Mouse (Mus musculus): ENCODE measurements around the gene Pan3. TPM values are rescaled to one million over a fixed set of nuclear protein-coding genes. Genes with fewer than 3 reads are reported as not detected.

Pan3 gene
- polyA plus RNA-seq, 1 experiment from 2014 or later = 29.9 TPM

GRCm38 (mm10) chr5:147392667-147393213 is 37.2 kb upstream of the Pan3 start:
- Histone ChIP-seq H3K4me1 (ENCODE audit: insufficient read depth) (peaks cover 12% of the 10 kb centered on the region), H3K27me3 (ENCODE audit: insufficient read depth, low read length) (0 out of 2 replicates have a peak, but pooled peaks cover 2% of the 10 kb centered on the region), H3K4me2 (ENCODE audit: low read depth, low read length) (no peak overlapping the region), H3K4me3 (ENCODE audit: low read depth, low read length) (no peak overlapping the region), H3K27ac (ENCODE audit: low read depth) (no peak overlapping the region; the same call in 1 of the 2 replicates), H3K9me3 (ENCODE audit: low read length) (0 out of 2 replicates have a peak, but pooled peaks cover 2% of the 10 kb centered on the region), H3K9ac (replicated peaks) (no peak overlapping the region), H3K36me3 (replicated peaks; ENCODE audit: insufficient read depth, low read length) (no peaks in the 10 kb centered on the region)
- whole genome bisulfite sequencing (ENCODE audit: insufficient replicate concordance) = 35% methylated on average over 12 of the region's 12 CpGs
- DNase-seq (no peak), ATAC-seq (no peak)
- TF ChIP-seq CTCF (IDR thresholded peaks at IDR 0.05; ENCODE audit: low read depth) (no peak), EP300 (IDR thresholded peaks at IDR 0.05; ENCODE audit: low read depth) (0 out of 2 replicates have a peak, but pooled peaks have one; percentile 8)

DNA sequence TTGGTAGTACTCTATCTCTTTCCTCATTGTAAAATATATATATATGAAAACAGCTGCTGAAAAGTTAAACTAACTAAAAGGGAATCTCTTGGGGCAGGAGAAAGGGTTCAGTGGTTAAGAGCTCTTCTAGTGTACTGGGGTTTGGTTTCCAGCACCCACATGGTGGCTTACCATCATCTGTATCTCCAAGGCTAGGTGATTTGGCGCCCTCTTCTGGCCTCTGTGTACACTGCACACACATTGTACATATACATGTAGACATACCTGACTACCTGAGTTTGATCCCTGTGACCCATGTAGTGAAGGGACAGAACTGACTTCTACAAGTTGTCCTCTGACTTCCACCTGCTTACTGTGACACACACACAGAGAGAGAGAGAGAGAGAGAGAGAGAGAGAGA is 34.9 kb upstream of the Pan3 start:
- Histone ChIP-seq H3K27ac (ENCODE audit: low read depth) (no peak overlapping the region), H3K36me3 (replicated peaks; ENCODE audit: insufficient read depth, low read length) (no peaks in the 10 kb centered on the region), H3K9me3 (ENCODE audit: low read length) (0 out of 2 replicates have a peak, but pooled peaks cover 2% of the 10 kb centered on the region), H3K4me3 (ENCODE audit: low read depth, low read length) (no peak overlapping the region), H3K27me3 (ENCODE audit: insufficient read depth, low read length) (peaks cover 24% of the 10 kb centered on the region), H3K9ac (replicated peaks) (no peak overlapping the region), H3K4me1 (ENCODE audit: insufficient read depth) (no peaks in the 10 kb centered on the region), H3K4me2 (ENCODE audit: low read depth, low read length) (no peak overlapping the region)
- no peak for ATAC-seq
- TF ChIP-seq EP300 (IDR thresholded peaks at IDR 0.05; ENCODE audit: low read depth) = no peak
- peak; percentile 37 for TF ChIP-seq CTCF (IDR thresholded peaks at IDR 0.05; ENCODE audit: low read depth)
- no peak for DNase-seq
- 25% methylated on average over 1 of the region's 1 CpGs for WGBS (ENCODE audit: insufficient replicate concordance)

- ATAC-seq = peak; percentile 70
- peak; percentile 59 for DNase-seq
- no peak for TF ChIP-seq CTCF (IDR thresholded peaks at IDR 0.05; ENCODE audit: low read depth)
- no peak for TF ChIP-seq EP300 (IDR thresholded peaks at IDR 0.05; ENCODE audit: low read depth)
- Histone ChIP-seq H3K4me3 (ENCODE audit: low read depth, low read length) (peak within 1 kb of the TSS; percentile 6), H3K36me3 (replicated peaks; ENCODE audit: insufficient read depth, low read length) (no peaks in the 10 kb centered on the region), H3K27me3 (ENCODE audit: insufficient read depth, low read length) (peaks cover 35% of the 10 kb centered on the region), H3K9me3 (ENCODE audit: low read length) (no peaks in the 10 kb centered on the region), H3K4me1 (ENCODE audit: insufficient read depth) (0 out of 2 replicates have a peak, but pooled peaks cover 3% of the 10 kb centered on the region), H3K27ac (ENCODE audit: low read depth) (no peak within 1 kb of the TSS), H3K4me2 (ENCODE audit: low read depth, low read length) (peak within 1 kb of the TSS; percentile 66), H3K9ac (replicated peaks) (no peak within 1 kb of the TSS)
- WGBS (ENCODE audit: insufficient replicate concordance) = 2% methylated on average over 45 of the region's 56 CpGs
Measured at GRCm38 (mm10) chr5:147399843-147400504, 30.0 kb upstream of the Pan3 start, which contains the start of gene Flt3. Gene Flt3, minus strand, starts transcription at chr5:147400489.

DNA sequence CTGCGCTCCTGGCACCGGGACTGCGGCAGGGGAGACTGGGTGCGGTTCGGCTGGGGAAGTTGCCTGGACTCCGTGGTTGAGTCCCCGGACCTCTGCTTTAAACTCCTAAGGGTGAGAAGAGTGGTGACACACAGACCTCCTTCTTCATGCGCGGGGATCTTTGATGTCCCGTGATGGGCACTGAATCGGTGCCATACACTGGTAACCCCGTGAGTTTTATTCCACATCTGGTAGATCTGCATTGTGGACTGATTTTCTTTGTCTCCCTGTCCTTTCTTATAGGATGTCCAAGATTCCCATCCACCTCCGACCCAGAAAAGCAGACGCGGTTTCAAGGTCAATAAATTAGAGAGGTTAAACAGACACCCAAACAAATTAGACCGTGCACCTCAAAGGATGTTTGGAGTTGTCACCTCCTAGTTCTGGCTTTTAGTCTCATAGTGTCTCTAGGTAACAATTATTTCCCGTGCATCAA is 29.4 kb upstream of the Pan3 start:
- no peak overlapping the region for H3K9ac ChIP-seq (replicated peaks)
- DNase-seq (no peak), ATAC-seq (no peak)
- TF ChIP-seq CTCF (IDR thresholded peaks at IDR 0.05; ENCODE audit: low read depth) (no peak), EP300 (IDR thresholded peaks at IDR 0.05; ENCODE audit: low read depth) (no peak)
- H3K4me2 ChIP-seq (ENCODE audit: low read depth, low read length) = peak overlapping the region; percentile 66
- no peaks in the 10 kb centered on the region for H3K9me3 ChIP-seq (ENCODE audit: low read length)
- H3K4me1 ChIP-seq (ENCODE audit: insufficient read depth) = 0 out of 2 replicates have a peak, but pooled peaks cover 3% of the 10 kb centered on the region
- WGBS (ENCODE audit: insufficient replicate concordance) = 3% methylated on average over 17 of the region's 17 CpGs
- H3K27me3 ChIP-seq (ENCODE audit: insufficient read depth, low read length) = peaks cover 35% of the 10 kb centered on the region
- H3K4me3 ChIP-seq (ENCODE audit: low read depth, low read length) = peak overlapping the region; percentile 6
- H3K27ac ChIP-seq (ENCODE audit: low read depth) = no peak overlapping the region
- no peaks in the 10 kb centered on the region for H3K36me3 ChIP-seq (replicated peaks; ENCODE audit: insufficient read depth, low read length)

DNA sequence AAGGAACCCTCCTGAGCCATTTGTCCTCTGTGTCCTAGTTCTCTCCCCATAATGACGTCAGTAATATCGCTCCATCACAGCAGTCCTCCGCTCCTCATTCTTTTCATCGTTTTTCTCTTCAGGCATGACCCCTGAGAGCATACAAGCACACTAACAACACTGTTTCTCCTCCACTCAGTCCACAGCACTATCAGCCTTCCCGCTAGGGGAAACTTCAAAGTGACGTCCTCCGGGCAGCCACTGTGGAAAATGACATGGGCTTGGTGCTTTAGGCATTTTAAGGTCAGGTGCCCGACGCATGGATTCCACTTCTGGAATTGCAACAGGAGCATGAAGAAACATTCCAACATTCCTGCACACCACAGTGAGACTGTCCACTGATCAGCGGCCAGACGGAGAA is 28.9 kb upstream of the Pan3 start:
- Histone ChIP-seq H3K4me3 (ENCODE audit: low read depth, low read length) (0 out of 2 replicates have a peak overlapping the region, but pooled peaks have one; percentile 6), H3K9me3 (ENCODE audit: low read length) (no peaks in the 10 kb centered on the region), H3K9ac (replicated peaks) (no peak overlapping the region), H3K27me3 (ENCODE audit: insufficient read depth, low read length) (peaks cover 35% of the 10 kb centered on the region), H3K27ac (ENCODE audit: low read depth) (no peak overlapping the region), H3K36me3 (replicated peaks; ENCODE audit: insufficient read depth, low read length) (no peaks in the 10 kb centered on the region), H3K4me2 (ENCODE audit: low read depth, low read length) (no peak overlapping the region), H3K4me1 (ENCODE audit: insufficient read depth) (0 out of 2 replicates have a peak, but pooled peaks cover 3% of the 10 kb centered on the region)
- ATAC-seq (no peak), DNase-seq (no peak)
- 27% methylated on average over 11 of the region's 11 CpGs for WGBS (ENCODE audit: insufficient replicate concordance)
- TF ChIP-seq CTCF (IDR thresholded peaks at IDR 0.05; ENCODE audit: low read depth) (no peak), EP300 (IDR thresholded peaks at IDR 0.05; ENCODE audit: low read depth) (no peak)

DNA sequence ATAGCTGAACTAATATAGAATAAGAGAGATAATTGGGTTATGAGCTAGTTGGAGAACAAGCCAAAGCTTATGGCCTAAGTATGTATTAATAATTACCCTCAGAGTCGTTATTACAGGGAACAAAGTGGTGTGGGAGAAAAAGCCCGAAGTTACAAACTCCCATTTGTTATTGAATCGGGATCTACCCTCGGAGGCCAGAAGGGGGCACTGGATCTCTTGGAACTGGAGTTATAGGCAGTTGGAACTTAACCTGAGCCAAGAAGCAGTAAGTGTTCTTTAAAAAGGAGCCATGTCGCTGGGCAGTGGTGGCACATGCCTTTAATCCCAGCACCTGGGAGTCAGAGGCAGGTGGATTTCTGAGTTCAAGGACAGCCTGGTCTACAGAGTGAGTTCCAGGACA is 27.5 kb upstream of the Pan3 start:
- DNase-seq = peak; percentile 52
- 16% methylated on average over 5 of the region's 5 CpGs for WGBS (ENCODE audit: insufficient replicate concordance)
- Histone ChIP-seq H3K9me3 (ENCODE audit: low read length) (no peaks in the 10 kb centered on the region), H3K4me3 (ENCODE audit: low read depth, low read length) (no peak overlapping the region), H3K9ac (replicated peaks) (no peak overlapping the region), H3K4me1 (ENCODE audit: insufficient read depth) (0 out of 2 replicates have a peak, but pooled peaks cover 3% of the 10 kb centered on the region), H3K36me3 (replicated peaks; ENCODE audit: insufficient read depth, low read length) (no peaks in the 10 kb centered on the region), H3K27me3 (ENCODE audit: insufficient read depth, low read length) (peaks cover 35% of the 10 kb centered on the region), H3K27ac (ENCODE audit: low read depth) (no peak overlapping the region), H3K4me2 (ENCODE audit: low read depth, low read length) (no peak overlapping the region)
- ATAC-seq = no peak
- TF ChIP-seq CTCF (IDR thresholded peaks at IDR 0.05; ENCODE audit: low read depth) = peak; percentile 66
- TF ChIP-seq EP300 (IDR thresholded peaks at IDR 0.05; ENCODE audit: low read depth) = no peak
